Mouse (Mus musculus): ENCODE results near the gene Nkapl. TPM values are rescaled to one million over a fixed set of nuclear protein-coding genes. Genes with fewer than 3 reads are reported as not detected.

The Nkapl gene
- 1.0 TPM for polyA plus RNA-seq (2014; fragmentation: Illumina TruSeq; extraction: RNeasy Lipid Tissue Mini Kit (QIAGEN cat#74804); ENCODE audit: low read depth, low replicate concordance)

DNA sequence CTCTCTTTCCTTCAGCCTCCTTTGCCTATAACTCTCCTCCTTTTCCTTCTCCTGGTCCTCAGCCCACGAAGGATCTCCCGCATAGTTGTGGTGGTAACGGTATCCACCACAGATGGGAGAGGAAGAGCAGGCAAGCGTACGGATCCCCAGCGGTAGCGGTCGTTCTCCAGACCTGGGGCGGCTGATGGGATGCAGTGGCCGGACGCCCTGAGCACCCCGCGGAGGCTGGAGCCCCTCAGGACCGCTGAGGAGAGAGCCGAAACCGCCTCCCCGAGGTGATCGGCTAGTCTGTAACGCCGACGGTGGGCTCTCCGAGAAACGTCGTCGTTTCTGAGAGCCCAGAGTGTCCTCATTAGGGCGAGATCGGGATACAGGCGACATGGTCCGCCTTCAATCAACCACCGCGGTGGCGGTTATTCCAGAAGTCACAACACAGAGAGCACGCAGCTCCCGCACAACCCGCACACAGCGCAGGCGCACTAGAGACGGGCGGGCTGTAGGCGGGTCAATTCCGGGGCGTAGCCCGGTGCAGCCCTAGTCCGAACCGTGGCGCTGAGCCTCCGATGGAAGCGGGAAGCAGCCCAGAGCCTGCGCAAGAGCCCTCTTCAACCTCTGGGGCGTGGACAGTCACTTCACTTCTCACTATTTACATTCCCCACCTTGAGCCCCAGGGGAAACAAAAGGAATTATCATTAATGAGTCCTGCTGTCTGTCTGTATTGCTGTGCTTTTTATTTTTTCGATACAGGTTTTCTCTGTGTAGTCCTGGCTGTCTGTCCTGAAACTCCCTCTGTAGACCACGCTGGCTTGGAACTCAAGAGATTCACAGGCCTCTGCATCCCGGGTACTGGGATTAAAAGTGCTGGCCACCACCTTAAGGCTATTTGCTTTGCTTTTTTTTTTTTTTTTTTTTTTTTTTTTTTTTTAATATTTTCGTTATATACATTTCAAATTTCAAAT lies at the start of gene Nkapl:
Nkapl (minus strand) TSS at position 449 of the 959 bp plus-strand sequence.

DNA sequence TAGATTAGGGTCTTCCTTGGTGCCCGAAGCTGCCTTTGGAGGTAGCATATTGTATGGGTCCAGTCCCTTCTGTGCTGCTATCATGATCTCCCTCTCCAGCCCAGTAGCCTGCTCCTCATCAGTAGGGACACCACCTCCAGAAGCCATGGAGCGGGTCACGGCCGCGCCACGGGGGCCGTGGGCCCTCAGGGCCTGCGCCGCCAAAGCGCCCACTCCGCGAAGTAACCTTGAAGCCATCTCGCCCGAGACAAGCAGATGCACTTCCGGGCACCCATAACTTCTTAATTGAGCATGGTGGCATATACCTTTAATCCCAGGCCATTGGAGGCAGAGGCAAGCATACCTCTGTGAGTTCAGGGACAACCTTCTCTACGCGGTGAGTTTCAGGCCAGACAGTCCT lies 32.9 kb upstream of the Nkapl start, which contains the start of gene Gm11273:
Gm11273 (minus strand) TSS at position 237 of the 400 bp plus-strand sequence.

DNA sequence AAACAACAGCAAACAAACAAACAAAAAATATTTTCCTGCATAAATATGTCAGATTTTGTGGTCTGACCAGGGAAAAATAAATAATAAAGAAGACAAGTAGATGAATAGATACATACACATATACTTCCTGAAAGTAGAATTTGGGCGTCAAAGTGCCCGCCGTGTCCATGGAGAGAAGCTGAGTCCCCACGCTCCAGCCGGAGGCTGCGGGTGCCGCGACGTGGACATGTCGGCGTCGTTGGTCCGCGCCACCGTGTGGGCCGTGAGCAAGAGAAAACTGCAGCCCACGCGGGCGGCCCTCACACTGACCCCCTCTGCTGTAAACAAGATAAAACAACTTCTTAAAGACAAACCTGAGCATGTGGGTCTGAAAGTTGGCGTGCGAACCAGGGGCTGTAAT lies 26.8 kb upstream of the Nkapl start, which contains the start of gene AK157302:
AK157302 (plus strand) TSS at position 144 of the 400 bp plus-strand sequence.

DNA sequence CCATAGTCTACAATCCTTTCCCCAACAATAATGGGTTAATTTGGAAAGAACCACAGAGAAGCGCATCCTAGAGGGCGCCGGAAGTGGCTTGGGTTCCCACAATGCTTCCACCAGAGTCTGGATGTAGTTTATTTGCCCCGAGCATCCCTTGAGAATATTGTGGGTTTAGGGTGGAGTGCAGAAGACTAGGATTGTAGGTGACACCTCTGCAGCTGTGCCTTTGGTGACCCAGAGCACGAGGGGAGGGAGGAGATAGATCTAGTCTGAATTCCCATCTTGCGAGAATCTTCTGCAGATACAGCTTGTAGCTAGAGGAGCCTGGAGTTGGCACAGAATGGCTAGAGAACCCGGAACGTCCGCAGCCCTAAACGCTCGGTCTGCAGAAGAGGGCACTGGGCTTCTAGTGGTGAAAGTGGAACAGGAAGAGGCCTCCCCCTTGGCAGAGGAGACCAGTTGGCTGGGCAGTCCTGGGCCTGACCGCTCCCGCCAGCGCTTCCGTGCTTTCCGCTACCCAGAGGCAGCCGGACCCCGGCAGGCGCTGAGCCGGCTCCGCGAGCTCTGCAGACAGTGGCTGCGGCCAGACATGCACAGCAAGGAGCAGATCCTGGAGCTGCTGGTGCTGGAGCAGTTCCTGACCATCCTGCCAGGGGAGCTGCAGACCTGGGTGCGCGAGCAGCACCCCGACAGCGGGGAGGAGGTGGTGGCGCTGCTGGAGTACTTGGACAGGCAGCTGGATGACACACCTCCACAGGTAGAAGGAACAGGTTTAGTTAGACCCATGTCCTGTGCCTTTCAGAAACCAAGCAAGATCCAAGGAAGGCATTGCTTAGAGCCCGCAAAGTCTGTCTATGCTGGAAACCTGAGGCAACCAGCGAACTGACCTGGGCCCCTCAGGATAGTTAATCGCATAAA lies 10.7 kb upstream of the Nkapl start, which contains the start of the genes Zkscan4 and Gm10065:
Zkscan4 (plus strand) TSS at position 149 of the 912 bp plus-strand sequence.
Gm10065 (minus strand) TSS at position 683 of the 912 bp plus-strand sequence.

DNA sequence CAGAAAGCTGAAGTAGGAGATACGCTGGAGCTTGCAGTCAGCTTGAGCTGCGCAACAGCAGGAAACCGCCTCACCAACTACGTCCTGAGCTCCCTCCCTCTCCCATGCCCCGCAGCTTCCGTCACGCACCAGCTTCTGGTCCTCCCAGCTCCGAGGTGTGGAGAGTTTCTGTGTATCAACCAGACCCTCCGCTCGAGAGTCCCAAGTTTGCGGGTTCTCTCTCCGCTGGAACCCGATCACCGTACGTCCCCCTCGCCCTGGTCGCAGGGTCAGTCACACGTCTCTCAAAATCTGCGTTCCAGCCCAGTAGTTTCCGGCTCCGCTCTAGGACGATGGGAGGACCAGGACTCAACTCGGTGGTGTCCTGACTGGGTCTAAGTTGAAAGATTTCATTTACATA lies 14.9 kb downstream of the Nkapl start, which contains the start of gene Zscan26:
Zscan26 (minus strand) TSS at position 282 of the 400 bp plus-strand sequence.

DNA sequence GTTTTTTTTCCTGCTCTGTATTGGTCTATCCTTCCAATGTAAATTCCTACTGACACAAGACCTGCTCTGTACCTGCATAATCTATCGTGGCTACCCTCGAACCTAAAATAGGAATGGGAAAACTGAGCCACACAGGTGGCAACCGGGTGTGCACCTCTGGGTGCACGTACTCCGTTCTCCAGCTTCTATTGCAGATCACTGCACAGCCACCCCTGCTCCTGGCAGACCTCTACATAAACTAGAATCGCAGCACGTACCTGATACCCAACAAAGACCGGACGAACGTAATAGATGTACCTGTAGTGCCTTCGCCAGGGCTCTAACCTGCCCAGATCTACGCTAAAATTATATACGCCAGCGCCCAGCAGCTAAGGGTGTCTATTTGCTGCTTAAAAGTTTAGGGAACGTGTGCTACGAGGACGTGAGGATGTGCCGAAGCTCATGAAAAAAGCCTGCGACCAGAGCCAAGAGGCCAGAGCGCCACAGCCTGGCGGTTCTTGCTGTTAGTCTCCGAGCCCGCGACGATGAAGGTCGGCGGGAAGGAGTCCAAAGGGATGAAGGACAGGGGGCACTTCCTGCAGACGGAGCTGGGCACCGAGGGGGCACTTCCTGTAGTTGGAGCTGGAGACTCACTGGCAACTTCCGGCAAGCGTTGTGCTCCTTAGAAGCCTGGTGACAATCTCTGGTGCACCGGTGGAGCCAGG lies 27.7 kb downstream of the Nkapl start, which contains the start of gene Pgbd1:
Pgbd1 (minus strand) TSS at position 556 of the 704 bp plus-strand sequence.

Other genes starting within 250 kb of the Nkapl start
- gene Gpx5, start 175.8 kb downstream of the Nkapl start, polyA plus RNA-seq (2014; fragmentation: Illumina TruSeq; extraction: RNeasy Lipid Tissue Mini Kit (QIAGEN cat#74804); ENCODE audit: low read depth, low replicate concordance) = not detected
- not detected for gene Gpx6, start 156.4 kb downstream of the Nkapl start, polyA plus RNA-seq (2014; fragmentation: Illumina TruSeq; extraction: RNeasy Lipid Tissue Mini Kit (QIAGEN cat#74804); ENCODE audit: low read depth, low replicate concordance)
- gene Olfr1367, start 121.6 kb downstream of the Nkapl start, polyA plus RNA-seq (2014; fragmentation: Illumina TruSeq; extraction: RNeasy Lipid Tissue Mini Kit (QIAGEN cat#74804); ENCODE audit: low read depth, low replicate concordance) = not detected
- 6.9 TPM for gene Zscan12, start 105.7 kb downstream of the Nkapl start, polyA plus RNA-seq (2014; fragmentation: Illumina TruSeq; extraction: RNeasy Lipid Tissue Mini Kit (QIAGEN cat#74804); ENCODE audit: low read depth, low replicate concordance)
- gene Zkscan3, start 65.8 kb downstream of the Nkapl start, polyA plus RNA-seq (2014; fragmentation: Illumina TruSeq; extraction: RNeasy Lipid Tissue Mini Kit (QIAGEN cat#74804); ENCODE audit: low read depth, low replicate concordance) = 57.5 TPM
- 1.8 TPM for gene Pgbd1, start 27.5 kb downstream of the Nkapl start, polyA plus RNA-seq (2014; fragmentation: Illumina TruSeq; extraction: RNeasy Lipid Tissue Mini Kit (QIAGEN cat#74804); ENCODE audit: low read depth, low replicate concordance)
- gene Zscan26, start 14.8 kb downstream of the Nkapl start, polyA plus RNA-seq (2014; fragmentation: Illumina TruSeq; extraction: RNeasy Lipid Tissue Mini Kit (QIAGEN cat#74804); ENCODE audit: low read depth, low replicate concordance) = 39.4 TPM
- 1.6 TPM for gene Zkscan4, start 10.4 kb upstream of the Nkapl start, polyA plus RNA-seq (2014; fragmentation: Illumina TruSeq; extraction: RNeasy Lipid Tissue Mini Kit (QIAGEN cat#74804); ENCODE audit: low read depth, low replicate concordance)
- gene Gm10065, start 10.9 kb upstream of the Nkapl start, polyA plus RNA-seq (2014; fragmentation: Illumina TruSeq; extraction: RNeasy Lipid Tissue Mini Kit (QIAGEN cat#74804); ENCODE audit: low read depth, low replicate concordance) = not detected
- gene AK157302, start 26.7 kb upstream of the Nkapl start, polyA plus RNA-seq (2014; fragmentation: Illumina TruSeq; extraction: RNeasy Lipid Tissue Mini Kit (QIAGEN cat#74804); ENCODE audit: low read depth, low replicate concordance) = 2.7 TPM
- gene Gm11273, start 32.9 kb upstream of the Nkapl start, polyA plus RNA-seq (2014; fragmentation: Illumina TruSeq; extraction: RNeasy Lipid Tissue Mini Kit (QIAGEN cat#74804); ENCODE audit: low read depth, low replicate concordance) = 28.7 TPM
- gene Zkscan8, start 62.6 kb upstream of the Nkapl start, polyA plus RNA-seq (2014; fragmentation: Illumina TruSeq; extraction: RNeasy Lipid Tissue Mini Kit (QIAGEN cat#74804); ENCODE audit: low read depth, low replicate concordance) = 6.1 TPM
- not detected for gene Olfr1366, start 74.3 kb upstream of the Nkapl start, polyA plus RNA-seq (2014; fragmentation: Illumina TruSeq; extraction: RNeasy Lipid Tissue Mini Kit (QIAGEN cat#74804); ENCODE audit: low read depth, low replicate concordance)
- gene Olfr1535, start 91.4 kb upstream of the Nkapl start, polyA plus RNA-seq (2014; fragmentation: Illumina TruSeq; extraction: RNeasy Lipid Tissue Mini Kit (QIAGEN cat#74804); ENCODE audit: low read depth, low replicate concordance) = not detected
- not detected for gene Olfr1364, start 113.2 kb upstream of the Nkapl start, polyA plus RNA-seq (2014; fragmentation: Illumina TruSeq; extraction: RNeasy Lipid Tissue Mini Kit (QIAGEN cat#74804); ENCODE audit: low read depth, low replicate concordance)
- gene Olfr1362, start 145.5 kb upstream of the Nkapl start, polyA plus RNA-seq (2014; fragmentation: Illumina TruSeq; extraction: RNeasy Lipid Tissue Mini Kit (QIAGEN cat#74804); ENCODE audit: low read depth, low replicate concordance) = not detected
- gene Olfr11, start 174.0 kb upstream of the Nkapl start, polyA plus RNA-seq (2014; fragmentation: Illumina TruSeq; extraction: RNeasy Lipid Tissue Mini Kit (QIAGEN cat#74804); ENCODE audit: low read depth, low replicate concordance) = not detected
- not detected for gene Olfr1361, start 194.9 kb upstream of the Nkapl start, polyA plus RNA-seq (2014; fragmentation: Illumina TruSeq; extraction: RNeasy Lipid Tissue Mini Kit (QIAGEN cat#74804); ENCODE audit: low read depth, low replicate concordance)
- gene Olfr1360, start 208.9 kb upstream of the Nkapl start, polyA plus RNA-seq (2014; fragmentation: Illumina TruSeq; extraction: RNeasy Lipid Tissue Mini Kit (QIAGEN cat#74804); ENCODE audit: low read depth, low replicate concordance) = not detected
- gene Olfr1359, start 229.6 kb upstream of the Nkapl start, polyA plus RNA-seq (2014; fragmentation: Illumina TruSeq; extraction: RNeasy Lipid Tissue Mini Kit (QIAGEN cat#74804); ENCODE audit: low read depth, low replicate concordance) = not detected
- not detected for gene Hist1h2bl, start 247.6 kb upstream of the Nkapl start, polyA plus RNA-seq (2014; fragmentation: Illumina TruSeq; extraction: RNeasy Lipid Tissue Mini Kit (QIAGEN cat#74804); ENCODE audit: low read depth, low replicate concordance)
- not detected for gene Hist1h2ai, start 247.9 kb upstream of the Nkapl start, polyA plus RNA-seq (2014; fragmentation: Illumina TruSeq; extraction: RNeasy Lipid Tissue Mini Kit (QIAGEN cat#74804); ENCODE audit: low read depth, low replicate concordance)
- gene Hist1h3h, start 249.2 kb upstream of the Nkapl start, polyA plus RNA-seq (2014; fragmentation: Illumina TruSeq; extraction: RNeasy Lipid Tissue Mini Kit (QIAGEN cat#74804); ENCODE audit: low read depth, low replicate concordance) = not detected